In genomic region chr2:118548421-118549221, GRCm38 (mm10) we compare ENCODE assay signal across 8 mouse cellular contexts. TPM values are rescaled to one million over a fixed set of nuclear protein-coding genes. Genes with fewer than 3 reads are reported as not detected.
DNase-seq lines count a peak whose midpoint lies in the region; ATAC-seq and TF ChIP-seq lines count a peak whose summit lies in the region.

No protein-coding gene starts in this region.

- no peak overlapping the region for H3K27ac ChIP-seq in testis, adult 2 months (ENCODE audit: control insufficient read depth, insufficient read depth, low read depth, low read length)
- peak overlapping the region; percentile 47; the same call in 1 of the 2 replicates for H3K27ac ChIP-seq in embryonic facial prominence, embryonic 11.5 days (replicated peaks; ENCODE audit: low read depth, low read length)
- peak overlapping the region; percentile 51; the same call in 1 of the 2 replicates for H3K27ac ChIP-seq in hindbrain, postnatal 0 days
- peak overlapping the region; percentile 91 for H3K27ac ChIP-seq in lung, postnatal 0 days (ENCODE audit: low read length)

- H3K4me2 ChIP-seq in embryonic facial prominence, embryonic 11.5 days (ENCODE audit: low read depth, low read length), result peak overlapping the region; percentile 88
- peak overlapping the region; percentile 96 for H3K4me2 ChIP-seq in hindbrain, postnatal 0 days (ENCODE audit: low read depth, low read length)
- H3K4me2 ChIP-seq in lung, postnatal 0 days (replicated peaks; ENCODE audit: low read depth, low read length), result peak overlapping the region; percentile 90

- H3K27me3 ChIP-seq in testis, adult 2 months (ENCODE audit: control insufficient read depth, insufficient read depth, low read length), result no peaks in the 10 kb centered on the region
- H3K27me3 ChIP-seq in embryonic facial prominence, embryonic 11.5 days (ENCODE audit: control insufficient read depth, insufficient read depth, low read length), result no peaks in the 10 kb centered on the region
- H3K27me3 ChIP-seq in hindbrain, postnatal 0 days (ENCODE audit: insufficient read depth, low read length), result peaks cover 4% of the 10 kb centered on the region; the same call in 1 of the 2 replicates
- no peaks in the 10 kb centered on the region for H3K27me3 ChIP-seq in lung, postnatal 0 days (replicated peaks; ENCODE audit: insufficient read depth, low read length)

- no peak for DNase-seq in testis, postnatal 14 days (ENCODE audit: low spot score)
- DNase-seq in embryonic facial prominence, embryonic 11.5 days (ENCODE audit: low spot score), result peak; percentile 61
- peak; percentile 37 for DNase-seq in hindbrain, postnatal 0 days (ENCODE audit: low spot score)
- peak; percentile 69 for DNase-seq in lung, postnatal 0 days (ENCODE audit: low spot score)
- DNase-seq in testis, postnatal 10 days (ENCODE audit: low spot score), result peak; percentile 64
- no peak for DNase-seq in frontal cortex, postnatal 14 days (ENCODE audit: low spot score in 2 of 2)
- no peak for DNase-seq in left cerebral cortex, postnatal 14 days (ENCODE audit: low spot score in 2 of 2)

- peak overlapping the region; percentile 80 for H3K9ac ChIP-seq in embryonic facial prominence, embryonic 11.5 days (replicated peaks; ENCODE audit: low read length)
- peak overlapping the region; percentile 51 for H3K9ac ChIP-seq in hindbrain, postnatal 0 days (replicated peaks; ENCODE audit: low read length)
- peak overlapping the region; percentile 85 for H3K9ac ChIP-seq in lung, postnatal 0 days (replicated peaks; ENCODE audit: low read depth)

- under 1% methylated on average over 18 of the region's 18 CpGs for WGBS in embryonic facial prominence, embryonic 11.5 days
- WGBS in hindbrain, postnatal 0 days, result 0% methylated on average over 18 of the region's 18 CpGs
- WGBS in lung, postnatal 0 days, result under 1% methylated on average over 18 of the region's 18 CpGs

- H3K4me3 ChIP-seq in testis, adult 2 months (ENCODE audit: control insufficient read depth, low read depth, low read length), result peak overlapping the region; percentile 73
- peak overlapping the region; percentile 93 for H3K4me3 ChIP-seq in embryonic facial prominence, embryonic 11.5 days (ENCODE audit: low read depth, low read length)
- peak overlapping the region; percentile 92 for H3K4me3 ChIP-seq in hindbrain, postnatal 0 days (ENCODE audit: low read length)
- peak overlapping the region; percentile 96 for H3K4me3 ChIP-seq in lung, postnatal 0 days (ENCODE audit: low read depth, low read length)

- H3K9me3 ChIP-seq in embryonic facial prominence, embryonic 11.5 days (replicated peaks; ENCODE audit: control insufficient read depth, low read length), result no peaks in the 10 kb centered on the region
- no peaks in the 10 kb centered on the region for H3K9me3 ChIP-seq in hindbrain, postnatal 0 days (ENCODE audit: low read length)
- H3K9me3 ChIP-seq in lung, postnatal 0 days (ENCODE audit: low read length), result no peaks in the 10 kb centered on the region

- H3K4me1 ChIP-seq in testis, adult 2 months (ENCODE audit: control insufficient read depth, insufficient read depth, low read length), result peaks cover 11% of the 10 kb centered on the region
- peaks cover 20% of the 10 kb centered on the region for H3K4me1 ChIP-seq in embryonic facial prominence, embryonic 11.5 days (ENCODE audit: control insufficient read depth, insufficient read depth, low read length)
- peaks cover 39% of the 10 kb centered on the region for H3K4me1 ChIP-seq in hindbrain, postnatal 0 days (ENCODE audit: insufficient read depth, low read length)
- H3K4me1 ChIP-seq in lung, postnatal 0 days (ENCODE audit: insufficient read depth, low read depth, low read length), result peaks cover 37% of the 10 kb centered on the region

- intact Hi-C loops in left cerebral cortex, postnatal 14 days (cut with DNase I), result loop anchor here (5.0 kb wide), 2 partner anchors 49 to 61 kb away; partner anchors contain the start of gene Bub1b

- no peak for TF ChIP-seq CTCF in testis, adult 2 months (IDR thresholded peaks at IDR 0.05; ENCODE audit: control insufficient read depth, insufficient read depth, insufficient replicate concordance, low read depth, low read length)
- peak; percentile 50 for TF ChIP-seq CTCF in hindbrain, postnatal 0 days (IDR thresholded peaks at IDR 0.05; ENCODE audit: low read depth)
- peak; percentile 47 for TF ChIP-seq CTCF in lung, postnatal 0 days (IDR thresholded peaks at IDR 0.05)

- H3K36me3 ChIP-seq in testis, adult 2 months (ENCODE audit: control insufficient read depth, insufficient read depth, low read length), result no peaks in the 10 kb centered on the region
- H3K36me3 ChIP-seq in embryonic facial prominence, embryonic 11.5 days (replicated peaks; ENCODE audit: control insufficient read depth, insufficient read depth, low read depth, low read length), result no peaks in the 10 kb centered on the region
- no peaks in the 10 kb centered on the region for H3K36me3 ChIP-seq in hindbrain, postnatal 0 days (ENCODE audit: insufficient read depth, low read length)
- no peaks in the 10 kb centered on the region for H3K36me3 ChIP-seq in lung, postnatal 0 days (ENCODE audit: insufficient read depth, low read length)

- no peak for TF ChIP-seq POLR2A in testis, adult 2 months (IDR thresholded peaks at IDR 0.05; ENCODE audit: control insufficient read depth, low read depth, low read length)

- 0 out of 2 replicates have a peak, but pooled peaks have one; percentile 1 for ATAC-seq in embryonic facial prominence, embryonic 11.5 days (replicated peaks; ENCODE audit: insufficient number of reproducible peaks, low FRiP score, low TSS enrichment, low read depth)
- ATAC-seq in hindbrain, postnatal 0 days, result no peak
- ATAC-seq in lung, postnatal 0 days, result no peak

- TF ChIP-seq EP300 in lung, postnatal 0 days (IDR thresholded peaks at IDR 0.05), result no peak

RNA-seq across cellular contexts. Expression of gene Bmf, which starts 0.9 kb away (rescaled TPM):
- 0.84 and 0.88 TPM in 2 replicates for polyA plus RNA-seq in testis, adult 2 months (2012; rRNA removed)
- polyA plus RNA-seq in embryonic facial prominence, embryonic 11.5 days (2014; fragmentation: Nextera tagmentation; extraction: Ambion mirVana), result 5.0 and 5.1 TPM in 2 replicates
- total RNA-seq in hindbrain, postnatal 0 days (2014; rRNA removed), result 10.4 and 10.6 TPM in 2 replicates
- 1.3 and 1.4 TPM in 2 replicates for polyA plus RNA-seq in hindbrain, postnatal 0 days (2015; fragmentation: Nextera tagmentation; extraction: Ambion mirVana)
- polyA plus RNA-seq in lung, postnatal 0 days (2015; fragmentation: Nextera tagmentation; extraction: Ambion mirVana), result 7.3 and 9.8 TPM in 2 replicates
- 1 to 10 TPM; 3.8 to 4.4 TPM for total RNA-seq in left cerebral cortex, postnatal 14 days (2021)

RNA-seq across cellular contexts. Expression of gene Bub1b, which starts 49.4 kb away (rescaled TPM):
- 18.4 and 20.0 TPM in 2 replicates for polyA plus RNA-seq in testis, adult 2 months (2012; rRNA removed)
- polyA plus RNA-seq in embryonic facial prominence, embryonic 11.5 days (2014; fragmentation: Nextera tagmentation; extraction: Ambion mirVana), result 131 and 135 TPM in 2 replicates
- total RNA-seq in hindbrain, postnatal 0 days (2014; rRNA removed), result 15.1 and 16.3 TPM in 2 replicates
- polyA plus RNA-seq in hindbrain, postnatal 0 days (2015; fragmentation: Nextera tagmentation; extraction: Ambion mirVana), result 11.5 and 13.0 TPM in 2 replicates
- polyA plus RNA-seq in lung, postnatal 0 days (2015; fragmentation: Nextera tagmentation; extraction: Ambion mirVana), result 4.1 and 5.8 TPM in 2 replicates
- total RNA-seq in left cerebral cortex, postnatal 14 days (2021), result 1 to 10 TPM; 1.5 to 1.9 TPM

Comparison
In these comparisons a context has a peak if more than half of its experiments do, and no peak if none do; other contexts are left out.
1. DNase-seq: peak in embryonic facial prominence, embryonic 11.5 days (single experiment), hindbrain, postnatal 0 days (single experiment), lung, postnatal 0 days (single experiment) and testis, postnatal 10 days (single experiment); none in testis, postnatal 14 days (single experiment), frontal cortex, postnatal 14 days (0 of 2) and left cerebral cortex, postnatal 14 days (0 of 2).
2. Peak in every context shown above with its lines, with median percentiles within 50 percentile points of each other: H3K4me3 ChIP-seq, H3K4me2 ChIP-seq and H3K9ac ChIP-seq.